Mouse (Mus musculus): ENCODE measurements around the gene Tsc22d2.

- TF ChIP-seq ZC3H11A (IDR thresholded peaks at IDR 0.05; ENCODE audit: borderline replicate concordance, low read depth, low read length) (no peak), ZNF384 (IDR thresholded peaks at IDR 0.05; ENCODE audit: low read depth, low read length) (no peak), CHD2 (IDR thresholded peaks at IDR 0.05; ENCODE audit: low read depth, low read length) (no peak), HCFC1 (IDR thresholded peaks at IDR 0.05; ENCODE audit: borderline replicate concordance, insufficient read depth, low read length) (no peak), MAFK (IDR thresholded peaks at IDR 0.05; ENCODE audit: insufficient read depth, low read depth, low read length) (no peak)
Observed at GRCm38 (mm10) chr3:58399931-58400330, 14.6 kb upstream of the Tsc22d2 start.
